ENCODE assay signal across 8 mouse cellular contexts in the genomic region with DNA sequence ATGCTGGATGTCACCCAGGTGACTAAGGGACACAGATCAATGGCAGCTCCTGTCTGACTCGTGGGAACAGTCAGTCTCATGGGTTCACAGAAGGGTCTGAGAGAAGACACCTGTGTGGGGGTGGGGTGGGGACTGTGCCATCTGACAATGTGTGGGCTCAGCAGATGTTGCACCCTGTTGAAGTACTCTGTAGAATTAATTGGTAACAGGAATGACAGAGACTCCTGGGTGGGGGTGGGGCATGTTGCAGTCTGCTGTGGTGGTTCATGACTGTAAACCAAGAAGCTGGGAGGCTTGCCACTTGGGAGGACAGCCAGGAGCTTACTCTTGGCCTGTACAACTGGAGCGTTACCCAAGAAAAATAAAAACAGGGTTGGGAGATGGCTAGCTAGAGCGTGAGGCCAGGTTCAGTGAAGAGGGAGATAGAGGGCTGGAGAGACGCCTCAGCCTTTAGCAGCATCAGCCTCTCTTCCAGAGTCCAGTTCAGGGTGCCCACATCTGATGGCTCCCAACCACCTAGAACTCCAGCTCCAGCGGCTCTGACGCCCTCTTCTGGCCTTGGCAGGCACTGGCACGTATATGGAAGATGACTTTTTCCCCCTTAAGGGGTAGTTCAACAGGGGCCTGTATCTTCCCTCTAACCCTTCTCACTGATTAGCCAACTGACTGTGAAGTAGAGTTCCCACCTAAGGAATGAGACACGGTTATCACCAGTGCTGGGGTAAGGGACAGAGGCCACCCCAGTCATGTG. TPM values are rescaled to one million over a fixed set of nuclear protein-coding genes. Genes with fewer than 3 reads are reported as not detected.
DNase-seq lines count a peak whose midpoint lies in the region; ATAC-seq and TF ChIP-seq lines count a peak whose summit lies in the region.

No protein-coding gene starts in this region.

- no peak for TF ChIP-seq POLR2A in MEL (IDR thresholded peaks at IDR 0.05; ENCODE audit: control insufficient read depth in 1 of 2, insufficient read depth in 1 of 2, low read depth in 1 of 2, low read length in 2 of 2, poor library complexity in 1 of 2)

- no peaks in the 10 kb centered on the region for H3K36me3 ChIP-seq in heart, embryonic 11.5 days (ENCODE audit: control insufficient read depth, insufficient read depth, low read length)
- H3K36me3 ChIP-seq in MEL (ENCODE audit: control insufficient read depth in 1 of 2, insufficient read depth in 2 of 2, low read length in 2 of 2): no peaks in the 10 kb centered on the region
- H3K36me3 ChIP-seq in kidney, postnatal 0 days (ENCODE audit: insufficient read depth, low read length): no peaks in the 10 kb centered on the region

- no peaks in the 10 kb centered on the region for H3K27me3 ChIP-seq in heart, embryonic 11.5 days (ENCODE audit: control insufficient read depth, insufficient read depth, low read length)
- H3K27me3 ChIP-seq in MEL (ENCODE audit: control insufficient read depth in 1 of 2, insufficient read depth in 2 of 2, low read length in 2 of 2): peaks cover 4 to 15% of the 10 kb centered on the region in 2 experiments
- H3K27me3 ChIP-seq in kidney, postnatal 0 days (ENCODE audit: insufficient read depth, low read length): no peaks in the 10 kb centered on the region

- H3K4me2 ChIP-seq in heart, embryonic 11.5 days: no peak overlapping the region
- no peak overlapping the region for H3K4me2 ChIP-seq in kidney, postnatal 0 days (ENCODE audit: low read length)

- H3K9me3 ChIP-seq in heart, embryonic 11.5 days (replicated peaks; ENCODE audit: control insufficient read depth, low read length): no peaks in the 10 kb centered on the region
- H3K9me3 ChIP-seq in MEL (replicated peaks; ENCODE audit: insufficient read depth, low read length): no peaks in the 10 kb centered on the region
- no peaks in the 10 kb centered on the region for H3K9me3 ChIP-seq in kidney, postnatal 0 days (replicated peaks; ENCODE audit: low read length)

- TF ChIP-seq RAD21 in MEL (IDR thresholded peaks at IDR 0.05; ENCODE audit: low read depth, low read length): peak; percentile 16

- ATAC-seq in heart, embryonic 11.5 days (replicated peaks; ENCODE audit: insufficient number of reproducible peaks, low FRiP score, low TSS enrichment): no peak
- peak; percentile 60 for ATAC-seq in kidney, postnatal 0 days (replicated peaks; ENCODE audit: low FRiP score, low read depth)
- ATAC-seq in megakaryocyte progenitor cell, adult 5-6 weeks (replicated peaks; ENCODE audit: poor library complexity): 0 out of 2 replicates have a peak, but pooled peaks have one; percentile 37

- WGBS in heart, embryonic 11.5 days (ENCODE audit: insufficient replicate concordance): 50% methylated on average over 8 of the region's 8 CpGs
- 40% methylated on average over 8 of the region's 8 CpGs for WGBS in kidney, postnatal 0 days

- H3K79me2 ChIP-seq in MEL (ENCODE audit: control insufficient read depth, insufficient read depth, low read length, poor library complexity): no peaks in the 10 kb centered on the region

- no peak overlapping the region for H3K27ac ChIP-seq in heart, embryonic 11.5 days (ENCODE audit: low read depth, low read length)
- H3K27ac ChIP-seq in MEL (ENCODE audit: control insufficient read depth, low read depth, low read length): no peak overlapping the region
- H3K27ac ChIP-seq in kidney, postnatal 0 days: peak overlapping the region; percentile 51; the same call in 1 of the 2 replicates

- H3K4me1 ChIP-seq in heart, embryonic 11.5 days (ENCODE audit: control insufficient read depth, insufficient read depth, low read length): no peaks in the 10 kb centered on the region
- H3K4me1 ChIP-seq in MEL (ENCODE audit: control insufficient read depth in 1 of 2, insufficient read depth in 2 of 2, low read length in 2 of 2): no peaks in the 10 kb centered on the region
- H3K4me1 ChIP-seq in kidney, postnatal 0 days (replicated peaks; ENCODE audit: insufficient read depth, low read length): peaks cover 9% of the 10 kb centered on the region; the same call in 1 of the 2 replicates

- TF ChIP-seq EP300 in MEL (IDR thresholded peaks at IDR 0.05; ENCODE audit: low read depth in 1 of 2, low read length in 2 of 2): no peak

- H3K9ac ChIP-seq in heart, embryonic 11.5 days (ENCODE audit: low read depth, low read length): no peak overlapping the region
- no peak overlapping the region for H3K9ac ChIP-seq in MEL (ENCODE audit: control insufficient read depth, low read depth, low read length, poor library complexity, severe bottlenecking)
- no peak overlapping the region for H3K9ac ChIP-seq in kidney, postnatal 0 days (ENCODE audit: low read depth, low read length)

- peak; percentile 40 to 59 (median 48) for TF ChIP-seq CTCF in MEL (IDR thresholded peaks at IDR 0.05 in 2 of 3, conservative IDR thresholded peaks at IDR 0.05 in 1 of 3; ENCODE audit: control insufficient read depth in 1 of 3, insufficient read depth in 1 of 3, low read depth in 2 of 3, low read length in 3 of 3, poor library complexity in 1 of 3, severe bottlenecking in 1 of 3)
- peak; percentile 53; the same call in 1 of the 2 replicates for TF ChIP-seq CTCF in kidney, postnatal 0 days (IDR thresholded peaks at IDR 0.05; ENCODE audit: low read depth)

- no peak overlapping the region for H3K4me3 ChIP-seq in heart, embryonic 11.5 days (ENCODE audit: low read depth, low read length)
- no peak overlapping the region for H3K4me3 ChIP-seq in MEL (ENCODE audit: control insufficient read depth in 1 of 2, insufficient read depth in 1 of 2, low read depth in 2 of 2, low read length in 2 of 2)
- no peak overlapping the region for H3K4me3 ChIP-seq in kidney, postnatal 0 days (replicated peaks; ENCODE audit: low read depth, low read length)

- intact Hi-C loops in gastrocnemius, postnatal 14 days (cut with DNase I; ENCODE audit: low total_unique reads): no loop called here

- DNase-seq in heart, adult 18-20 months: peak; percentile 90
- DNase-seq in MEL (ENCODE audit: low read depth, low spot score): no peak
- DNase-seq in gastrocnemius, postnatal 14 days: peak; percentile 91
- DNase-seq in kidney, postnatal 0 days (ENCODE audit: low spot score): peak; percentile 72
- no peak for DNase-seq in spleen, postnatal 10 days (ENCODE audit: low spot score in 2 of 2)
- DNase-seq in natural killer cell, adult 2 months (ENCODE audit: low spot score in 2 of 2): no peak

TF ChIP-seq in MEL, 35 proteins besides CTCF, POLR2A, EP300 and RAD21:
- TF ChIP-seq GABPA (IDR thresholded peaks at IDR 0.05; ENCODE audit: low read depth, low read length) (no peak), SMC3 (IDR thresholded peaks at IDR 0.05; ENCODE audit: low read depth, low read length) (peak; percentile 49)

RNA-seq across cellular contexts. Expression of a gene that starts 10.6 kb away (rescaled TPM):
- total RNA-seq in heart, adult 18-20 months (2021): not detected
- polyA plus RNA-seq in heart, embryonic 11.5 days (2014; fragmentation: Nextera tagmentation; extraction: Ambion mirVana): 5.5 and 6.2 TPM in 2 replicates
- not detected in 2 replicates for total RNA-seq in MEL (2012; rRNA removed)
- polyA plus RNA-seq in MEL (2012; ENCODE audit: insufficient read depth in 1 of 2, insufficient read length in 2 of 2, low read depth in 1 of 2, low replicate concordance in 2 of 2, missing spikeins in 1 of 2): not detected
- total RNA-seq in gastrocnemius, postnatal 14 days (2021): 1 to 10 TPM; 1.7 to 3.4 TPM
- polyA plus RNA-seq in kidney, postnatal 0 days (2015; fragmentation: Nextera tagmentation; extraction: Ambion mirVana): 97.1 and 109 TPM in 2 replicates
- not detected in 2 replicates for total RNA-seq in megakaryocyte progenitor cell, adult 5-6 weeks (2015)
- not detected in 2 replicates for total RNA-seq in megakaryocyte progenitor cell, adult 5-6 weeks (2017)

RNA-seq across cellular contexts. Expression of a gene that starts 32.8 kb away (rescaled TPM):
- total RNA-seq in heart, adult 18-20 months (2021): 10 to 100 TPM; 45.1 to 52.6 TPM
- 7.7 and 11.2 TPM in 2 replicates for polyA plus RNA-seq in heart, embryonic 11.5 days (2014; fragmentation: Nextera tagmentation; extraction: Ambion mirVana)
- total RNA-seq in MEL (2012; rRNA removed): 62.5 and 77.2 TPM in 2 replicates
- polyA plus RNA-seq in MEL (2012; ENCODE audit: insufficient read depth in 1 of 2, insufficient read length in 2 of 2, low read depth in 1 of 2, low replicate concordance in 2 of 2, missing spikeins in 1 of 2): 10 to 100 TPM; 51.4 to 66.8 TPM
- 10 to 100 TPM; 22.7 to 46.6 TPM for total RNA-seq in gastrocnemius, postnatal 14 days (2021)
- polyA plus RNA-seq in kidney, postnatal 0 days (2015; fragmentation: Nextera tagmentation; extraction: Ambion mirVana): 34.8 and 46.7 TPM in 2 replicates
- total RNA-seq in megakaryocyte progenitor cell, adult 5-6 weeks (2015): 18.3 and 20.9 TPM in 2 replicates
- total RNA-seq in megakaryocyte progenitor cell, adult 5-6 weeks (2017): 31.1 and 67.8 TPM in 2 replicates

RNA-seq across cellular contexts. Expression of a gene that starts 58.3 kb away (rescaled TPM):
- 1 to 10 TPM; 3.2 to 4.1 TPM for total RNA-seq in heart, adult 18-20 months (2021)
- polyA plus RNA-seq in heart, embryonic 11.5 days (2014; fragmentation: Nextera tagmentation; extraction: Ambion mirVana): 11.3 and 11.6 TPM in 2 replicates
- 0.04 TPM in 1 of 2 replicates, not detected in the other for total RNA-seq in MEL (2012; rRNA removed)
- polyA plus RNA-seq in MEL (2012; ENCODE audit: insufficient read depth in 1 of 2, insufficient read length in 2 of 2, low read depth in 1 of 2, low replicate concordance in 2 of 2, missing spikeins in 1 of 2): under 1 TPM in 1 of 2 experiments, not detected in 1; 0.17 TPM
- 10 to 100 TPM; 12.8 to 23.8 TPM for total RNA-seq in gastrocnemius, postnatal 14 days (2021)
- 25.4 and 25.9 TPM in 2 replicates for polyA plus RNA-seq in kidney, postnatal 0 days (2015; fragmentation: Nextera tagmentation; extraction: Ambion mirVana)
- total RNA-seq in megakaryocyte progenitor cell, adult 5-6 weeks (2015): 0.42 and 1.1 TPM in 2 replicates
- total RNA-seq in megakaryocyte progenitor cell, adult 5-6 weeks (2017): not detected in 2 replicates

Comparison
In these comparisons a context has a peak if more than half of its experiments do, and no peak if none do; other contexts are left out.
1. DNase-seq: peak in heart, adult 18-20 months (2 of 2), gastrocnemius, postnatal 14 days (single experiment) and kidney, postnatal 0 days (single experiment); none in MEL (single experiment), spleen, postnatal 10 days (0 of 2) and natural killer cell, adult 2 months (0 of 2).